Mouse (Mus musculus): Measurements from ENCODE around the gene Hmga1b. TPM values are rescaled to one million over a fixed set of nuclear protein-coding genes. Genes with fewer than 3 reads are reported as not detected.
A peak's percentile ranks its signal among the peaks of the same experiment; 100 is the strongest.
"Not testable (repeated sequence)": the region's sequence is repeated elsewhere in the genome, so short reads cannot be mapped to it uniquely, and the experiment has no call there.

The Hmga1b gene
- total RNA-seq, 1 experiment from 2014 or later = 26.0 TPM

DNA sequence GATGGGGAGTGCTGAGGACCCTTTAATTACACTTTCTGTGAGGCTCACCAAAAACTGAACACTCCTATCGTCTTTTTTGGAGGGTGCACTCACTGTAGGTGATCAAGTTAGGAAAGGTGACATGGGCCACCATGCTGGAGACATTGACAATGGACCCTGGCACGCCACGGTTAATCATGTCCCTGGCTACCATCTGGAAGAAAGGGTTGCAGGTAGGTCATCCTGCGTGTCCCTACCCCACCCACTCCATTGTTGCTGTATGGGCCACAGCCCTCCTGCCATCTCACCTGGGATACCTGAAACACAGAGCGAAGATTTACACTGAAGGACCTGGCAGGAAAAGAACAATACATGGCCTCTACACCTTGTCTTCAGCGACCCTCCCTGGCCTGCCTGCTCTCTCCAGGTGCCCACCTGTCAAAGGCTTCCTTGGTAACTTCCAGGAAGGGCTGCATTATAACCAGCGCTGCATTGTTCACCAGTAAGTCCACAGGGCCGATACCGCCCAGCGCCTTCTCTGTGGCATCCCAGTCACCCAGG lies 32.2 kb upstream of the Hmga1b start:
- ATAC-seq (ENCODE audit: extremely low read depth, insufficient number of reproducible peaks, low FRiP score, poor library complexity, severe bottlenecking) = no peak

DNA sequence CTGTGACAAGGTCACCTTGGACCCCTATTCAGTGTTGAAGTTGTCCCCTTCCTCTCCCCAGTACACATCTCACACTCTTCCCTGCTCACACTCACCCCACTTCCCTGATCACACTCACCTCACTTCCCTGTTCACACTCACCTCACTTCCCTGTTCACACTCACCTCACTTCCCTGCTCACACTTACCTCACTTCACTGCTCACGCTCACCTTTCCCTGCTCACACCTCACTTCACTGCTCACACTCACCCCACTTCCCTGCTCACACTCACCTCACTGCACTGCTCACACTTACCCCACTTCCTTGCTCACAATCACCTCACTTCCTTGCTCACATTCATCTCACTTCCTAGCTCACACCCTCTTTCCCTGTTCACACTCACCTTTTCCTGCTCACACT lies 31.2 kb upstream of the Hmga1b start:
- ATAC-seq (ENCODE audit: extremely low read depth, insufficient number of reproducible peaks, low FRiP score, poor library complexity, severe bottlenecking) = no peak

DNA sequence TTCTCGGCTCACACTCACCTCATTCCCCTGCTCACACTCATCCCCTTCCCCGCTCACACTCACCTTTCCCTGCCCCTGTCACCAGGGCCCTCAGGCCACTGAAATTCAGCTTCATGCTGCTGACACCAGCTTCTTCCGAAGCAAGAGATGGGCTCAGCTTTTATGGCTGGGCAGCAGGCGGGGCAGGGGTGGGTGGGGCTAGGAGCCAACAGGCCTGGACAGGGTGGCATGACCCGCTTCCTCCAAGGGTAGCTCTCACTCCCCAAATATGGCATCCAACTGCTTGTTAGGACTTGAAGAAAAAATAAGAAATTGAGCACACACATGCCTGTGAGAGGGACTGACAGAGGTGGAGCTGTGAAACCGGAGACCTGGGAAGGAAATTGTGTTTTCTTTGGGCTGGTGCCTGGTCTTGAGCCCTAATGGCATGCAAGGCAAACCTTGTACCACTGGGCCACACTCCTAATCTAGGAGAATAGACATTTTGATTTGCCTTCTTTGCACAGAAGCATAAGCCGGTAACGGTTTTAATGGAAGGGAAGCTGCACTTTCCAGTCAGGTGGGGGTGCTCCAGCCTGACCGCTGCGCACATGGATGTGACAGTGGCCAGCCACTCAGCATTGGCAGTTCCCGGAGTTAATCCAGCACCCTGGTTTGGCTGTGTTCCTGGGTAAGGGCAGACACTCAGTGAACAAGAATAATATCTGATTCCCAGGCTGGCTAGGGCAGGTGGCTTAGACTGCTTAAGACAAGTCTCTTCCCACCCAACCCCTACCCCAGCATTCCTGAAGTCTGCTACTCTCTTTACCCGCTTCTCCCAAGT lies 30.5 kb upstream of the Hmga1b start, which contains the start of gene Cbr2:
Gene Cbr2, minus strand, starts transcription at position 257 of the 823 bp plus-strand sequence.
- no peak for ATAC-seq (ENCODE audit: extremely low read depth, insufficient number of reproducible peaks, low FRiP score, poor library complexity, severe bottlenecking)

DNA sequence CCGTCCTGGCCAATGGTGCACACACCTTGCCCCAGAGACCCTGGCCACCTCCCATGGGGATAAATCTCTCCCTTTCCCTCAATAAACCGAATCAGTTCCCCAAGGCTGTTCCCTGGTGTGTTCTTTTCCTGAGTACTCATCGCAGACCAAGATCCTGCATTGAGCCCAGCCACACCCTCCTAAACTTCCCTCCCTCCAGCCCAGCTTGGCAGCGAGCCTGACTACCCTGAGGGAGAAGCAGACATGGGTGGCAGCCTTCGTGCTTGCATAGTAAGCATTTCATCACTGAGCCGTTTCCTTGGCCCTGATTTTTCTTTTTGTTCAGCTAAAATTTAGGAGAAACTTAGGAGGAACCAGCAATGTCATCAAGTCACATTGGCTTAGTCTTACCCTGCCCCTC lies 29.1 kb upstream of the Hmga1b start:
- no peak for ATAC-seq (ENCODE audit: extremely low read depth, insufficient number of reproducible peaks, low FRiP score, poor library complexity, severe bottlenecking)

GRCm38 (mm10) chr11:120736424-120736823 lies 26.2 kb upstream of the Hmga1b start:
- ATAC-seq (ENCODE audit: extremely low read depth, insufficient number of reproducible peaks, low FRiP score, poor library complexity, severe bottlenecking) = no peak

GRCm38 (mm10) chr11:120740981-120741380 lies 21.6 kb upstream of the Hmga1b start:
- ATAC-seq (ENCODE audit: extremely low read depth, insufficient number of reproducible peaks, low FRiP score, poor library complexity, severe bottlenecking) = no peak

GRCm38 (mm10) chr11:120744121-120744701 lies 18.4 kb upstream of the Hmga1b start:
- no peak for ATAC-seq (ENCODE audit: extremely low read depth, insufficient number of reproducible peaks, low FRiP score, poor library complexity, severe bottlenecking)

DNA sequence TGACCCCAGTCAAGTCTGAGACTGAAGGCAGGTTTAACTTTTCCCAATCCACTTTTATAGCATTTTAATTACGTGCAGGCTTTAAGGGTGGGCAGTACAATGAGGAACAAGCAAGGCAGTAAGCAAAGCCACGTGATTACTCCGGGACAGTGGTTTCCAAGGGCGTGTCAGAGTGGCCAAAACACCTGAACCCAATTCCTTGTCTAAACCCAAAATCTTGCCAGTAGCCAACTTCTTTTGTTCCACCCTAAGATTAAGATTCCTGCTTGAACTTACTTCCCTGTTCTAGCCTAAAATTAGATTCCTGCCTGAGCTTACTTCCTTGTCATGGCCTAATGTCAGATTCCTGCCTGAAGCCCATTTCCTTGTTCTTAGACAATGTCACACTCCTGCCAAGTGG lies 14.6 kb upstream of the Hmga1b start:
- no peak for ATAC-seq (ENCODE audit: extremely low read depth, insufficient number of reproducible peaks, low FRiP score, poor library complexity, severe bottlenecking)

DNA sequence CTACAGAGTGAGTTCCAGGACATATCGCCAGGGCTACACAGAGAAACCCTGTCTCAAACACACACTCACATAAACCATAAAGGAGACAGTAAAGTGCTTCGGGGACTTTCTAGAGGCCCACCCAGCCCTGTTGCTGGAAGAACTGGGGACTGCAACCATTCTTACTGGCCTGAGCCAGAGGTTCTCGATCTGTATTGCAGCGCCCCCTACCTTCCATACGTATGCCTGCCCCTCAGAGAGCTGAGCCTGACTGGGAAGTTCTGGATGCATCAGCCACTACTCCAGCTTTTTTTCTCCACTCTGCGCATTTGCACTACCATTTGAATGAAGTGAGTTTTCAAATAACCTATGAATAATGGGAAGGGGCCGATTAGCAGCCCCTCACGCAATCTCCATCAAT lies 13.2 kb upstream of the Hmga1b start:
- ATAC-seq (ENCODE audit: extremely low read depth, insufficient number of reproducible peaks, low FRiP score, poor library complexity, severe bottlenecking) = peak; percentile 56; the same call in 1 of the 2 replicates

DNA sequence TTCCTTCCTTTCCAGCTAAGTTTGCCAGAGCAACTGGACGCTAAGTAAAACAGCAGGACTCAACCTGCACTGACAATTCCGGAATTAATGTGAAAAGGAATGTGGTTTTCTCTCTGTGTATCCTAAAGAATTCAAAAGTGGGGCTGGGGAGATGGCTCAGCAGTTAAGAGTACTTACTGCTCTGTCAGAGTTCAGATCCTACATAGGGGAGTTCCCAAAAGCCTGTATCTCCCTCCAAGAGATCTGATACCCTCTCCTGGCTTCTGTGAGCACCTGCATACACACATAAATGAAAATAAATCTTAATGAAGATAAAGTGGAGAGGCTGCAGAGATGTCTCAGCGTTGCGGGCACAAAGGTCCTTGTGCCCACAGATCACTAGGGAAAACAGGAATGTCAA lies 11.0 kb upstream of the Hmga1b start:
- no peak for ATAC-seq (ENCODE audit: extremely low read depth, insufficient number of reproducible peaks, low FRiP score, poor library complexity, severe bottlenecking)

GRCm38 (mm10) chr11:120760236-120760635 lies 2.4 kb upstream of the Hmga1b start:
- ATAC-seq (ENCODE audit: extremely low read depth, insufficient number of reproducible peaks, low FRiP score, poor library complexity, severe bottlenecking) = no peak

- no peak for ATAC-seq (ENCODE audit: extremely low read depth, insufficient number of reproducible peaks, low FRiP score, poor library complexity, severe bottlenecking)
Observed at GRCm38 (mm10) chr11:120761811-120762671, 553 bp upstream of the Hmga1b start.

- not testable (repeated sequence) for ATAC-seq (ENCODE audit: extremely low read depth, insufficient number of reproducible peaks, low FRiP score, poor library complexity, severe bottlenecking)
Observed at GRCm38 (mm10) chr11:120763121-120763999, 766 bp downstream of the Hmga1b start.

- ATAC-seq (ENCODE audit: extremely low read depth, insufficient number of reproducible peaks, low FRiP score, poor library complexity, severe bottlenecking) = peak; percentile 22
Observed at GRCm38 (mm10) chr11:120767023-120767422, 4.4 kb downstream of the Hmga1b start.

GRCm38 (mm10) chr11:120768206-120768605 lies 5.6 kb downstream of the Hmga1b start:
- no peak for ATAC-seq (ENCODE audit: extremely low read depth, insufficient number of reproducible peaks, low FRiP score, poor library complexity, severe bottlenecking)

- no peak for ATAC-seq (ENCODE audit: extremely low read depth, insufficient number of reproducible peaks, low FRiP score, poor library complexity, severe bottlenecking)
Observed at GRCm38 (mm10) chr11:120772749-120773148, 10.2 kb downstream of the Hmga1b start.

DNA sequence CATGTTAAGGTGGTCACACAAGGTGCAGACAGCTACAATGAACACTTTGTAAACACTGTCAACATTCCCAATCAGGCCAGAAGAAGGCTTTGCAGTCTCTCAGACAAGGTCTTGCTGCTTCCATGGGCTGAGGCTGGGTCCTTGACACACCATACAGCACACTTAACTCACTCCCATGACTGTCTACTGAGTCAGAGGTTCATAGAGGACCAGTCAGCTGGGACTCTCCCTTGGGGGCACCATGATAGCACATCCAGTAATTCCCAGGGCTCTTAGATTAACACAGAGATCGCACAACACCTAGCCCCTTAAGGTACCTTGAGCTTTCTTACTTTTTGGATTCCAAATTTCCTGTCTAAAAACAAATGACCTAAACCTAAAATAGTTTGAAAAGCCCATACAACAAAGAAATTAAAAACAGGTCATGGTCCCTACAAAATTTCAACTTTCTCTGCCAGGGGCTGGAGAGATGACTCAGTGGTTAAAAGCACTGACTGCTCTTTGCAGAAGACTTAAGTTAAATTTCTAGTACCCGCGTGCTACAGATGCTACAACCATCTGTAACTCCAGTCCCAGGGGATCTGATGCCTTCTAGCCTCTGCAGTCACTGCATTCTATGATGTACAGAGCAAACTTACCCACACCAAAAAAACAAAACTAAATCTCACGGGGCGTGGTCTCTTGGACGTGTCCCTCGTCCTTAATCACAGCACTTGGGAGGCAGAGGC lies 11.0 kb downstream of the Hmga1b start:
- ATAC-seq (ENCODE audit: extremely low read depth, insufficient number of reproducible peaks, low FRiP score, poor library complexity, severe bottlenecking) = no peak
